Mouse (Mus musculus) midbrain, embryonic 16.5 days (tissue): ENCODE data around the gene Kansl2. TPM values are rescaled to one million over a fixed set of nuclear protein-coding genes. Genes with fewer than 3 reads are reported as not detected.

Experiments used
- ATAC-seq: fragments of 200-750 bp; cut with Nextera tagmentation; 2 replicates; pipeline ENCODE4 v1.8.0; 2017; ENCODE audit warnings: moderate TSS enrichment
- H3K27ac ChIP-seq: fragments of 300-500 bp; sonication (generic); 2 replicates; pipeline ENCODE4 v1.5.1; 2014; ENCODE audit warnings: mild to moderate bottlenecking, low read length, mixed read lengths
- H3K27me3 ChIP-seq: fragments of 300-500 bp; sonication (generic); 2 replicates; pipeline ENCODE4 v1.6.1; 2014; ENCODE audit warnings: low read depth, low read length, mixed read lengths; ENCODE audit not compliant: control insufficient read depth, insufficient read depth
- H3K36me3 ChIP-seq: fragments of 300-500 bp; sonication (generic); 2 replicates; pipeline ENCODE4 v1.6.1; 2014; ENCODE audit warnings: mild to moderate bottlenecking, low read length, moderate library complexity, mixed read lengths; ENCODE audit not compliant: control insufficient read depth, insufficient read depth
- H3K4me1 ChIP-seq: fragments of 300-500 bp; sonication (generic); 2 replicates; pipeline ENCODE4 v1.6.1; 2014; ENCODE audit warnings: mild to moderate bottlenecking, low read length, mixed read lengths; ENCODE audit not compliant: control insufficient read depth, insufficient read depth
- H3K4me2 ChIP-seq: fragments of 300-500 bp; sonication (generic); 2 replicates; pipeline ENCODE4 v1.6.1; 2014; ENCODE audit warnings: mild to moderate bottlenecking, low read length, mixed read lengths
- H3K4me3 ChIP-seq: fragments of 300-500 bp; sonication (generic); 2 replicates; pipeline ENCODE4 v1.5.1; 2014; ENCODE audit warnings: low read depth, mild to moderate bottlenecking, low read length, moderate library complexity, mixed read lengths
- H3K9ac ChIP-seq: fragments of 300-500 bp; sonication (generic); 2 replicates; pipeline ENCODE4 v1.6.1; 2014; ENCODE audit warnings: low read depth, low read length, mixed read lengths
- H3K9me3 ChIP-seq: fragments of 300-500 bp; sonication (generic); replicated peaks from 2 replicates; pipeline ENCODE4 v1.6.1; 2014; ENCODE audit warnings: mild to moderate bottlenecking, low read length, mixed read lengths; ENCODE audit not compliant: control insufficient read depth, poor library complexity, severe bottlenecking
- WGBS: fragments of 180-500 bp; shearing (Covaris S2); extraction: QIAGEN DNeasy Blood & Tissue Kit; methylation state at CpG from one replicate; pipeline ENCODE4 v1.1.7; 2014; 5-methylcytosine and 5-hydroxymethylcytosine counted together
- polyA plus RNA-seq: library from polyadenylated mRNA; unstranded; fragments of >200 nt; fragmentation: Nextera tagmentation; extraction: Ambion mirVana; gene quantifications from 2 replicates; pipeline ENCODE4 v1.2.1, GENCODE M21; 2015

Gene Kansl2
- polyA plus RNA-seq, 1 experiment from 2014 or later, result 106 TPM

- no peak overlapping the region for H3K4me3 ChIP-seq
- no peak overlapping the region for H3K27ac ChIP-seq
- no peaks in the 10 kb centered on the region for H3K4me1 ChIP-seq
- no peaks in the 10 kb centered on the region for H3K36me3 ChIP-seq
- H3K4me2 ChIP-seq, result no peak overlapping the region
- no peak overlapping the region for H3K9ac ChIP-seq
- no peak for ATAC-seq
- H3K9me3 ChIP-seq, result no peaks in the 10 kb centered on the region
- no peaks in the 10 kb centered on the region for H3K27me3 ChIP-seq
- 97% methylated on average over 8 of the region's 8 CpGs for whole genome bisulfite sequencing
Observed at GRCm38 (mm10) chr15:98486433-98487021, 47.5 kb downstream of the Kansl2 start.

- no peak overlapping the region for H3K4me3 ChIP-seq
- H3K9me3 ChIP-seq, result no peaks in the 10 kb centered on the region
- no peak for ATAC-seq
- WGBS, result 84% methylated on average over 18 of the region's 18 CpGs
- H3K36me3 ChIP-seq, result no peaks in the 10 kb centered on the region
- no peak overlapping the region for H3K4me2 ChIP-seq
- no peaks in the 10 kb centered on the region for H3K4me1 ChIP-seq
- no peaks in the 10 kb centered on the region for H3K27me3 ChIP-seq
- no peak overlapping the region for H3K9ac ChIP-seq
- H3K27ac ChIP-seq, result no peak overlapping the region
Observed at GRCm38 (mm10) chr15:98483907-98484886, 49.9 kb downstream of the Kansl2 start.

GRCm38 (mm10) chr15:98482701-98483100 is 51.4 kb downstream of the Kansl2 start, which contains the start of gene Lalba:
Lalba (minus strand) TSS chr15:98482721.
- no peaks in the 10 kb centered on the region for H3K27me3 ChIP-seq
- H3K9ac ChIP-seq, result no peak within 1 kb of the TSS
- no peak for ATAC-seq
- H3K27ac ChIP-seq, result no peak within 1 kb of the TSS
- 66% methylated on average over 3 of the region's 3 CpGs for whole genome bisulfite sequencing
- H3K36me3 ChIP-seq, result no peaks in the 10 kb centered on the region
- no peaks in the 10 kb centered on the region for H3K9me3 ChIP-seq
- H3K4me2 ChIP-seq, result no peak within 1 kb of the TSS
- no peaks in the 10 kb centered on the region for H3K4me1 ChIP-seq
- H3K4me3 ChIP-seq, result no peak within 1 kb of the TSS

GRCm38 (mm10) chr15:98479568-98480102 is 54.4 kb downstream of the Kansl2 start:
- Histone ChIP-seq H3K27me3 (no peaks in the 10 kb centered on the region), H3K27ac (no peak overlapping the region), H3K9me3 (no peaks in the 10 kb centered on the region), H3K4me2 (no peak overlapping the region), H3K4me1 (no peaks in the 10 kb centered on the region), H3K9ac (no peak overlapping the region), H3K36me3 (no peaks in the 10 kb centered on the region), H3K4me3 (no peak overlapping the region)
- WGBS, result 58% methylated on average over 7 of the region's 7 CpGs
- ATAC-seq, result no peak

GRCm38 (mm10) chr15:98476281-98476680 is 57.8 kb downstream of the Kansl2 start:
- no peaks in the 10 kb centered on the region for H3K9me3 ChIP-seq
- H3K4me3 ChIP-seq, result no peak overlapping the region
- no peak overlapping the region for H3K4me2 ChIP-seq
- no peaks in the 10 kb centered on the region for H3K36me3 ChIP-seq
- no peaks in the 10 kb centered on the region for H3K4me1 ChIP-seq
- H3K9ac ChIP-seq, result no peak overlapping the region
- no peaks in the 10 kb centered on the region for H3K27me3 ChIP-seq
- no peak overlapping the region for H3K27ac ChIP-seq
- no peak for ATAC-seq
- WGBS, result 75% methylated on average over 5 of the region's 5 CpGs

- H3K4me3 ChIP-seq, result no peak overlapping the region
- no peak overlapping the region for H3K27ac ChIP-seq
- 59% methylated on average over 10 of the region's 10 CpGs for WGBS
- no peaks in the 10 kb centered on the region for H3K36me3 ChIP-seq
- no peak overlapping the region for H3K4me2 ChIP-seq
- H3K9me3 ChIP-seq, result no peaks in the 10 kb centered on the region
- H3K9ac ChIP-seq, result no peak overlapping the region
- H3K4me1 ChIP-seq, result no peaks in the 10 kb centered on the region
- ATAC-seq, result no peak
- H3K27me3 ChIP-seq, result no peaks in the 10 kb centered on the region
Observed at GRCm38 (mm10) chr15:98475382-98475781, 58.7 kb downstream of the Kansl2 start.

- ATAC-seq, result no peak
- Histone ChIP-seq H3K27me3 (no peaks in the 10 kb centered on the region), H3K4me3 (no peak overlapping the region), H3K27ac (no peak overlapping the region), H3K36me3 (no peaks in the 10 kb centered on the region), H3K9ac (no peak overlapping the region), H3K4me1 (no peaks in the 10 kb centered on the region), H3K4me2 (no peak overlapping the region), H3K9me3 (no peaks in the 10 kb centered on the region)
- 75% methylated on average over 10 of the region's 10 CpGs for WGBS
Observed at GRCm38 (mm10) chr15:98474958-98475357, 59.1 kb downstream of the Kansl2 start.

GRCm38 (mm10) chr15:98471539-98471938 is 62.5 kb downstream of the Kansl2 start:
- no peak overlapping the region for H3K27ac ChIP-seq
- no peak for ATAC-seq
- no peak overlapping the region for H3K4me3 ChIP-seq
- H3K9me3 ChIP-seq, result no peaks in the 10 kb centered on the region
- no peak overlapping the region for H3K4me2 ChIP-seq
- no peak overlapping the region for H3K9ac ChIP-seq
- no peaks in the 10 kb centered on the region for H3K36me3 ChIP-seq
- no peaks in the 10 kb centered on the region for H3K27me3 ChIP-seq
- no peaks in the 10 kb centered on the region for H3K4me1 ChIP-seq
- WGBS, result 92% methylated on average over 13 of the region's 13 CpGs

- no peaks in the 10 kb centered on the region for H3K4me1 ChIP-seq
- H3K9me3 ChIP-seq, result no peaks in the 10 kb centered on the region
- H3K27ac ChIP-seq, result no peak within 1 kb of the TSS
- ATAC-seq, result no peak
- no peak within 1 kb of the TSS for H3K4me2 ChIP-seq
- no peak within 1 kb of the TSS for H3K4me3 ChIP-seq
- H3K9ac ChIP-seq, result no peak within 1 kb of the TSS
- 90% methylated on average over 4 of the region's 4 CpGs for WGBS
- no peaks in the 10 kb centered on the region for H3K27me3 ChIP-seq
- H3K36me3 ChIP-seq, result no peaks in the 10 kb centered on the region
Observed at GRCm38 (mm10) chr15:98469596-98469995, 64.5 kb downstream of the Kansl2 start, which contains the start of gene OR5BS1P. OR5BS1P (plus strand) TSS chr15:98469896.
